Mouse (Mus musculus) limb, embryonic 13.5 days (tissue): ENCODE measurements around the gene Ctnna3. TPM values are rescaled to one million over a fixed set of nuclear protein-coding genes. Genes with fewer than 3 reads are reported as not detected.
"Not testable (repeated sequence)": the region's sequence is repeated elsewhere in the genome, so short reads cannot be mapped to it uniquely, and the experiment has no call there.

Source experiments
- ATAC-seq: fragments of 200-750 bp; cut with Nextera tagmentation; 2 replicates; pipeline ENCODE4 v1.8.0; 2017; ENCODE audit warnings: low read depth, moderate number of reproducible peaks, moderate TSS enrichment; ENCODE audit not compliant: low FRiP score
- H3K27ac ChIP-seq: fragments of 300-500 bp; sonication (generic); 2 replicates; pipeline ENCODE4 v1.5.1; 2015; ENCODE audit warnings: inconsistent platforms, mild to moderate bottlenecking, moderate library complexity
- H3K27me3 ChIP-seq: fragments of 300-500 bp; sonication (generic); 2 replicates; pipeline ENCODE4 v1.6.1; 2015; ENCODE audit warnings: mild to moderate bottlenecking, inconsistent platforms
- H3K36me3 ChIP-seq: fragments of 300-500 bp; sonication (generic); 2 replicates; pipeline ENCODE4 v1.6.1; 2015; ENCODE audit warnings: inconsistent platforms, mild to moderate bottlenecking, moderate library complexity
- H3K4me1 ChIP-seq: fragments of 300-500 bp; sonication (generic); 2 replicates; pipeline ENCODE4 v1.6.1; 2015; ENCODE audit warnings: inconsistent platforms
- H3K4me2 ChIP-seq: fragments of 300-500 bp; sonication (generic); replicated peaks from 2 replicates; pipeline ENCODE4 v1.6.1; 2015; ENCODE audit warnings: inconsistent platforms, mild to moderate bottlenecking, moderate library complexity
- H3K4me3 ChIP-seq: fragments of 300-500 bp; sonication (generic); 2 replicates; pipeline ENCODE4 v1.5.1; 2015; ENCODE audit warnings: moderate library complexity, mild to moderate bottlenecking, inconsistent platforms
- H3K9ac ChIP-seq: fragments of 300-500 bp; sonication (generic); 2 replicates; pipeline ENCODE4 v1.6.1; 2015; ENCODE audit warnings: mild to moderate bottlenecking, inconsistent platforms
- H3K9me3 ChIP-seq: fragments of 300-500 bp; sonication (generic); 2 replicates; pipeline ENCODE4 v1.6.1; 2016; ENCODE audit warnings: inconsistent platforms
- WGBS: fragments of 180-500 bp; shearing (Covaris S2); methylation state at CpG from one replicate; pipeline ENCODE4 v1.1.7; 2015; 5-methylcytosine and 5-hydroxymethylcytosine counted together
- polyA plus RNA-seq: library from polyadenylated mRNA; unstranded; fragments of >200 nt; fragmentation: Nextera tagmentation; extraction: Ambion mirVana; gene quantifications from 2 replicates; pipeline ENCODE4 v1.2.1, GENCODE M21; 2015

The Ctnna3 gene
- polyA plus RNA-seq, 1 experiment from 2014 or later: 0.75 TPM

DNA sequence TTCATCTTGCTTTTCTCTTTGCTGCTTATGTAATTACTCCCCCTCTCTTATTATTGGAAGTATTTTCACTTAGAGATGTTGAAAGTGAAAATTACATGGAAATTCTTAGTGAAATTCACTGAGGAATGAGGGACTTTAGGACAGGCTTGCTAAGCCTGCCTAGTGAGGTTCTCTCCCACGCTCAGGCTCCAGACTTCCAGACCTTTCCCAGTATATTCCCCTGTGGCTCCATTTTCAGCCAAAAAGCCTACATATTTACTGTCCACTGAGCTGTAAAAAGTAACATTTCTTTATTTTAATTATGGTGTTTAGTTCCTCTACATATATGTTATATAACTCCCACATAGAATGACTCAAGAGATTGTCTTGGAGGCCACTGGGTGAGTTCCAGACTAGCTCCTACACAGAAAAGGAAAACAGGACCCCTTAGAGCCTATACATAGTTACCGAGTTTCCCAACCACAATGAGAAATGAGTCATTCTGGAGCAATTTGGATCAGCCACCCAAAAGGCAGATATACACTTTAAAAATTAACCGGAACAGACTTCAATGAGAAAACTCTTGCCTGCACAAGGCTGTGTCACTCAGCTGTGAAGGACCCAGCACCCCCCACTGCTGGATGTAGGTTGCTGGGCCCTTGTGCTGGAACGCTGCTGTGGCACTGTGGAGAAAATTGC is 912.9 kb downstream of the Ctnna3 start:
- Histone ChIP-seq H3K27me3 (no peaks in the 10 kb centered on the region), H3K4me2 (no peak overlapping the region), H3K9ac (no peak overlapping the region), H3K4me3 (no peak overlapping the region), H3K27ac (no peak overlapping the region), H3K9me3 (no peaks in the 10 kb centered on the region), H3K4me1 (no peaks in the 10 kb centered on the region; the same call in 1 of the 2 replicates), H3K36me3 (no peaks in the 10 kb centered on the region)
- ATAC-seq: 0 out of 2 replicates have a peak, but pooled peaks have one; percentile 54
- 59% methylated on average over 4 of the region's 4 CpGs for WGBS

DNA sequence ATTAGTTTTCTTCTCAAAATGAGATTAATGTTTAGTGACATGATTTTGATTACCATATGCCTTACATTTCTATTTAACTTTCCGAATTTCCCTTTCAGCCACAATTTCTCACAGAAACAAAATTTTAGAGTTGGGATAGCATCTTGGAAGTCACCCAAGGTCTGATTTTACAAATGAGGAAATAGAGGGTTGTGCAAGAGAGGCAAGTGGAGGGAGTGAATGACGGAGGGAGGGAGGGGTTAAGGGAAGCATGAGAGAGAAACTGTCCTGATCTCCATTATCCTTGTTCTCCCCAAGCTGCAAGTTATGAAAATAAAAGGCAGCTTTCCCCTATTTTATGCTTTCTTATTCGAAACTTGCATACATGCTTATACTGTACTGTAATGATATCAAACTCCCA is 943.4 kb downstream of the Ctnna3 start:
- ATAC-seq: no peak
- H3K36me3 ChIP-seq: no peaks in the 10 kb centered on the region

GRCm38 (mm10) chr10:64377751-64378150 is 947.9 kb downstream of the Ctnna3 start:
- H3K36me3 ChIP-seq: no peaks in the 10 kb centered on the region
- no peaks in the 10 kb centered on the region for H3K27me3 ChIP-seq
- H3K9me3 ChIP-seq: no peaks in the 10 kb centered on the region
- no peak overlapping the region for H3K4me2 ChIP-seq
- no peak for ATAC-seq
- H3K9ac ChIP-seq: no peak overlapping the region
- no peak overlapping the region for H3K4me3 ChIP-seq
- no peaks in the 10 kb centered on the region for H3K4me1 ChIP-seq
- 91% methylated on average over 4 of the region's 4 CpGs for WGBS
- no peak overlapping the region for H3K27ac ChIP-seq

More for the DNA sequence above, 943.4 kb downstream of the Ctnna3 start:
- no peak overlapping the region for H3K9ac ChIP-seq
- no peaks in the 10 kb centered on the region for H3K9me3 ChIP-seq
- no peak overlapping the region for H3K4me2 ChIP-seq
- no peaks in the 10 kb centered on the region for H3K4me1 ChIP-seq
- H3K4me3 ChIP-seq: no peak overlapping the region
- H3K27ac ChIP-seq: no peak overlapping the region
- WGBS: 79% methylated on average over 3 of the region's 3 CpGs
- H3K27me3 ChIP-seq: no peaks in the 10 kb centered on the region

- Histone ChIP-seq H3K27me3 (no peaks in the 10 kb centered on the region), H3K9ac (no peak overlapping the region), H3K4me3 (no peak overlapping the region), H3K9me3 (no peaks in the 10 kb centered on the region), H3K4me2 (no peak overlapping the region), H3K4me1 (no peaks in the 10 kb centered on the region), H3K27ac (no peak overlapping the region), H3K36me3 (no peaks in the 10 kb centered on the region)
- ATAC-seq: no peak
- WGBS: 58% methylated on average over 2 of the region's 2 CpGs
Observed at GRCm38 (mm10) chr10:64396579-64396978, 966.7 kb downstream of the Ctnna3 start.

GRCm38 (mm10) chr10:64418396-64418795 is 988.5 kb downstream of the Ctnna3 start:
- not testable (repeated sequence) for H3K4me1 ChIP-seq, H3K9me3 ChIP-seq, H3K4me2 ChIP-seq, H3K36me3 ChIP-seq, H3K27me3 ChIP-seq, H3K27ac ChIP-seq, ATAC-seq, H3K9ac ChIP-seq, H3K4me3 ChIP-seq
- 38% methylated on average over 1 of the region's 1 CpGs for WGBS

DNA sequence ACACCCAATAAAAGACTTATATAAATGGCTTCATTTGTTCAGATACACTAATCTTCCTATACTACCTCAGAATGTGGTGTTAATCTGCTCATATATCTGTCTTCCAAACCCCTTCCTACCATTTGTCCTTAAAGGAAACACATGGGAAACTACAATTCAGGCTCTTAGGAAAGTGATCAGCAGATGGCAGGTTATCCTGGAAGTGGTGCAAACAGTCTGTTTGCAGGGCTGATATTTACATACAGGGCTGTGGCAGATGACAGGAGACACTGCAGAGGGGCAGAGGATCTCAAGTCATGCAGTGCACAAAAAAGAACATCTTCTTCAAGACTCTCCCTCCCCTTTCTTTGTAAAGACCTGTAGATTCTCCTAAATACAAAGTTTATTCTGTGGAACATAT is 1008.8 kb downstream of the Ctnna3 start:
- Histone ChIP-seq H3K27me3 (no peaks in the 10 kb centered on the region), H3K4me1 (no peaks in the 10 kb centered on the region), H3K27ac (no peak overlapping the region), H3K36me3 (no peaks in the 10 kb centered on the region), H3K4me3 (no peak overlapping the region), H3K9ac (no peak overlapping the region), H3K4me2 (no peak overlapping the region), H3K9me3 (no peaks in the 10 kb centered on the region)
- no peak for ATAC-seq

GRCm38 (mm10) chr10:64448624-64449023 is 1018.7 kb downstream of the Ctnna3 start:
- no peaks in the 10 kb centered on the region for H3K4me1 ChIP-seq
- no peak overlapping the region for H3K4me2 ChIP-seq
- no peaks in the 10 kb centered on the region for H3K9me3 ChIP-seq
- H3K9ac ChIP-seq: no peak overlapping the region
- H3K27ac ChIP-seq: no peak overlapping the region
- whole genome bisulfite sequencing: 82% methylated on average over 2 of the region's 2 CpGs
- no peaks in the 10 kb centered on the region for H3K36me3 ChIP-seq
- no peak overlapping the region for H3K4me3 ChIP-seq
- no peak for ATAC-seq
- H3K27me3 ChIP-seq: no peaks in the 10 kb centered on the region

DNA sequence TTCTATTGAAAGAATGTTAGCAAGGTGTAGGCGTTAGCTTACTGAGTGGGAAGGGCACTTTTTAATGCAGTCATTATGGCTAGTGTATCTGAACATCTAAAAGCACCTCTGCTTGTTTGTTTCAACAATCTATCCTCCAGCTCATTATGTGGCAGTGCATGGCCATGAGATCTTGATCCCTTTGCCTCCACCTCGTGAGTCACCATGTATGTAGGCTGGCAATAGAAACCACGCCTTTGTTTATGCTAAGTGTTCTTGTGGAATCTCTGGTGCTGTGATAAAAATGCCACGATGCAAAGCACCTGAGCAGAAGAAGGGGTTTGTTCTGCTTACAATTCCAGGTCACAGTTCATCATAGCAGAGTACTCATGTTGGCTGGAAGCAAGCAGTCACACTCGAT is 1053.4 kb downstream of the Ctnna3 start:
- no peak overlapping the region for H3K4me2 ChIP-seq
- H3K36me3 ChIP-seq: no peaks in the 10 kb centered on the region
- no peak overlapping the region for H3K4me3 ChIP-seq
- H3K9ac ChIP-seq: no peak overlapping the region
- H3K27me3 ChIP-seq: no peaks in the 10 kb centered on the region
- no peak for ATAC-seq
- H3K9me3 ChIP-seq: no peaks in the 10 kb centered on the region
- no peak overlapping the region for H3K27ac ChIP-seq
- H3K4me1 ChIP-seq: no peaks in the 10 kb centered on the region
- 70% methylated on average over 5 of the region's 5 CpGs for WGBS

GRCm38 (mm10) chr10:64489471-64489870 is 1059.6 kb downstream of the Ctnna3 start:
- Histone ChIP-seq H3K4me1 (no peaks in the 10 kb centered on the region), H3K4me2 (no peak overlapping the region), H3K4me3 (no peak overlapping the region), H3K36me3 (no peaks in the 10 kb centered on the region), H3K9me3 (no peaks in the 10 kb centered on the region), H3K27ac (no peak overlapping the region), H3K27me3 (no peaks in the 10 kb centered on the region), H3K9ac (no peak overlapping the region)
- no peak for ATAC-seq

- no peaks in the 10 kb centered on the region for H3K27me3 ChIP-seq
- no peaks in the 10 kb centered on the region for H3K36me3 ChIP-seq
- no peak overlapping the region for H3K4me2 ChIP-seq
- ATAC-seq: no peak
- H3K4me3 ChIP-seq: no peak overlapping the region
- 68% methylated on average over 3 of the region's 3 CpGs for WGBS
- no peak overlapping the region for H3K9ac ChIP-seq
- H3K27ac ChIP-seq: no peak overlapping the region
- no peaks in the 10 kb centered on the region for H3K4me1 ChIP-seq
- H3K9me3 ChIP-seq: no peaks in the 10 kb centered on the region
Observed at GRCm38 (mm10) chr10:64543647-64544046, 1113.7 kb downstream of the Ctnna3 start.

DNA sequence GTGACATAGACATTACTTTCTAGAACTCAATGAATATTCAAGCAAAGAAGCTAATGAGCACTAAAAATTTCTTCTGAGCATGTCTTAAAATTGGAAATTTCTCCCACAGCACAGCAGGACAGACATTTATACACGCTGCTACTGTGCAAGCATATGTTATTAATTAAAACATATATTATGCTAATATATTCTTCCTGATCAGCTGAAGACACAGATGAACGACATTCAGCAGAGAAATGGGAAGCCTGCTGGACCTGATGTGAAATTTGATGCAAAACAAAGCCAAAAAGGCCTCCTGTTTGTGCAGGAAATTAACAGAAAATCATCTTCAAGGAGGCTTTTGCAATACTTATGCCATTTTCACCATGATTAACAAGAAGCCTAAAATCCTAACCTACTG is 1114.5 kb downstream of the Ctnna3 start:
- WGBS: 51% methylated on average over 2 of the region's 2 CpGs
- H3K27me3 ChIP-seq: no peaks in the 10 kb centered on the region
- H3K36me3 ChIP-seq: no peaks in the 10 kb centered on the region

GRCm38 (mm10) chr10:64571311-64571710 is 1141.4 kb downstream of the Ctnna3 start:
- H3K27ac ChIP-seq: no peak overlapping the region
- H3K4me2 ChIP-seq: no peak overlapping the region
- ATAC-seq: no peak
- H3K9ac ChIP-seq: no peak overlapping the region
- no peaks in the 10 kb centered on the region for H3K27me3 ChIP-seq
- no peaks in the 10 kb centered on the region for H3K36me3 ChIP-seq
- no peaks in the 10 kb centered on the region for H3K9me3 ChIP-seq
- 76% methylated on average over 3 of the region's 3 CpGs for WGBS
- no peak overlapping the region for H3K4me3 ChIP-seq
- H3K4me1 ChIP-seq: no peaks in the 10 kb centered on the region

More for the DNA sequence above, 1114.5 kb downstream of the Ctnna3 start:
- H3K4me2 ChIP-seq: no peak overlapping the region
- H3K9me3 ChIP-seq: no peaks in the 10 kb centered on the region
- no peak overlapping the region for H3K4me3 ChIP-seq
- no peak overlapping the region for H3K27ac ChIP-seq
- no peaks in the 10 kb centered on the region for H3K4me1 ChIP-seq
- no peak overlapping the region for H3K9ac ChIP-seq
- no peak for ATAC-seq

DNA sequence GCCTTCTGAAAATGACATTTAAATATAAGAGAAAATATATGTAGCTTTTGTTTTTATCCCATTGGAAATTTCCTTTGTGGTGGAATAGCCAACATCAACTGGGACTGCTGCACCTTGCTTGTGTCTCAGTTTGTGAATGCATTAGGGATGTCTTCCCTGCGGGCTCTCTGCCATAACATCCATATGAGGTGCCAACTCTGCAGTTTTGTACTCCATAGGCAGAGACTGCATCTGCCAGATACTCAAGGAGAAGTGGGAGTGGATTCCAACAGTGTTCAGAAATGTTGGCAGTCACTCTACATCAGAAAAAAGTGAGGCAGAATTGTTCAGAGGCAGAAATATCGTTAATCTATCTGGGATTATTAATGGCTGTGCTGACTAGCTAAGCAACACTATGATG is 1158.2 kb downstream of the Ctnna3 start:
- Histone ChIP-seq H3K27ac (no peak overlapping the region), H3K9me3 (no peaks in the 10 kb centered on the region), H3K4me2 (no peak overlapping the region), H3K9ac (no peak overlapping the region), H3K4me1 (no peaks in the 10 kb centered on the region), H3K36me3 (no peaks in the 10 kb centered on the region), H3K27me3 (no peaks in the 10 kb centered on the region), H3K4me3 (no peak overlapping the region)
- ATAC-seq: no peak
- WGBS: 81% methylated on average over 2 of the region's 2 CpGs
